Mouse (Mus musculus): Measurements from ENCODE around the gene Slc35g2.

Gene Slc35g2

GRCm38 (mm10) chr9:100570626-100571233, at the start of gene Slc35g2:
Slc35g2 (minus strand) TSS chr9:100571090.
- DNase-seq (ENCODE audit: low spot score): peak; percentile 67

GRCm38 (mm10) chr9:100616947-100617346, 46.1 kb upstream of the Slc35g2 start:
- DNase-seq (ENCODE audit: low spot score): no peak

- DNase-seq (ENCODE audit: low spot score): no peak
Measured at GRCm38 (mm10) chr9:100613501-100614071, 42.7 kb upstream of the Slc35g2 start.

GRCm38 (mm10) chr9:100605985-100606554, 35.2 kb upstream of the Slc35g2 start:
- peak; percentile 70 for DNase-seq (ENCODE audit: low spot score)

GRCm38 (mm10) chr9:100605522-100605921, 34.6 kb upstream of the Slc35g2 start:
- DNase-seq (ENCODE audit: low spot score): no peak

GRCm38 (mm10) chr9:100603156-100603555, 32.3 kb upstream of the Slc35g2 start:
- DNase-seq (ENCODE audit: low spot score): no peak

GRCm38 (mm10) chr9:100602130-100602529, 31.2 kb upstream of the Slc35g2 start:
- DNase-seq (ENCODE audit: low spot score): no peak

GRCm38 (mm10) chr9:100599761-100600328, 29.0 kb upstream of the Slc35g2 start:
- DNase-seq (ENCODE audit: low spot score): peak; percentile 69

- DNase-seq (ENCODE audit: low spot score): peak; percentile 60
Measured at GRCm38 (mm10) chr9:100597546-100597945, 26.7 kb upstream of the Slc35g2 start, which contains the start of gene Stag1. Stag1 (plus strand) TSS chr9:100597798.

GRCm38 (mm10) chr9:100596317-100596716, 25.4 kb upstream of the Slc35g2 start:
- DNase-seq (ENCODE audit: low spot score): no peak

- DNase-seq (ENCODE audit: low spot score): no peak
Measured at GRCm38 (mm10) chr9:100590462-100590861, 19.6 kb upstream of the Slc35g2 start.

GRCm38 (mm10) chr9:100584031-100584430, 13.1 kb upstream of the Slc35g2 start:
- DNase-seq (ENCODE audit: low spot score): peak; percentile 73

- peak; percentile 77 for DNase-seq (ENCODE audit: low spot score)
Measured at GRCm38 (mm10) chr9:100582883-100583575, 12.1 kb upstream of the Slc35g2 start.

- DNase-seq (ENCODE audit: low spot score): no peak
Measured at GRCm38 (mm10) chr9:100581543-100582492, 10.9 kb upstream of the Slc35g2 start.

GRCm38 (mm10) chr9:100580196-100580740, 9.4 kb upstream of the Slc35g2 start:
- peak; percentile 77 for DNase-seq (ENCODE audit: low spot score)

- DNase-seq (ENCODE audit: low spot score): no peak
Measured at GRCm38 (mm10) chr9:100573942-100574341, 3.1 kb upstream of the Slc35g2 start.

- no peak for DNase-seq (ENCODE audit: low spot score)
Measured at GRCm38 (mm10) chr9:100573300-100573699, 2.4 kb upstream of the Slc35g2 start.

GRCm38 (mm10) chr9:100571511-100571910, 621 bp upstream of the Slc35g2 start:
- no peak for DNase-seq (ENCODE audit: low spot score)

GRCm38 (mm10) chr9:100569798-100570625, 878 bp downstream of the Slc35g2 start:
- peak; percentile 42 for DNase-seq (ENCODE audit: low spot score)

GRCm38 (mm10) chr9:100560251-100560890, 10.5 kb downstream of the Slc35g2 start:
- no peak for DNase-seq (ENCODE audit: low spot score)
